Comparison of ENCODE assay signal across 14 mouse cellular contexts in genomic region chr5:74281480-74281879, GRCm38 (mm10).
DNase-seq lines count a peak whose midpoint lies in the region; ATAC-seq lines count a peak whose summit lies in the region.
"Had no signal": no experiment of that assay in that cellular context is flagged by ENCODE, and none has a peak within 500 bp of the region (broad histone marks: within the 10 kb centered on the region; RNA-seq: fewer than 3 reads in every experiment).

No protein-coding gene starts in this region.

- H3K9ac ChIP-seq in kidney, embryonic 14.5 days (ENCODE audit: low read depth, low read length) = no peak overlapping the region
- H3K9ac ChIP-seq: embryonic facial prominence, embryonic 13.5 days; midbrain, embryonic 15.5 days; neural tube, embryonic 13.5 days had no signal

- ATAC-seq in kidney, embryonic 14.5 days (ENCODE audit: low FRiP score, low TSS enrichment) = no peak
- ATAC-seq: hindbrain, embryonic 16.5 days; midbrain, embryonic 15.5 days had no signal

- H3K4me1 ChIP-seq in kidney, embryonic 14.5 days (ENCODE audit: control insufficient read depth, insufficient read depth, low read length) = peaks cover 9% of the 10 kb centered on the region
- H3K4me1 ChIP-seq: midbrain, embryonic 15.5 days had no signal

- WGBS in kidney, embryonic 14.5 days = 87% methylated on average over 8 of the region's 8 CpGs

- no peaks in the 10 kb centered on the region for H3K27me3 ChIP-seq in kidney, embryonic 14.5 days (ENCODE audit: control insufficient read depth, insufficient read depth, low read length)
- H3K27me3 ChIP-seq: midbrain, embryonic 15.5 days; neural tube, embryonic 13.5 days had no signal

- no peaks in the 10 kb centered on the region for H3K9me3 ChIP-seq in kidney, embryonic 14.5 days (ENCODE audit: control insufficient read depth, low read length)
- H3K9me3 ChIP-seq: embryonic facial prominence, embryonic 13.5 days; midbrain, embryonic 15.5 days; neural tube, embryonic 13.5 days had no signal

- H3K27ac ChIP-seq in kidney, embryonic 14.5 days (ENCODE audit: low read depth, low read length) = no peak overlapping the region
- H3K27ac ChIP-seq: embryonic facial prominence, embryonic 13.5 days; midbrain, embryonic 15.5 days; neural tube, embryonic 13.5 days had no signal

- H3K36me3 ChIP-seq in kidney, embryonic 14.5 days (ENCODE audit: control insufficient read depth, insufficient read depth, low read length) = no peaks in the 10 kb centered on the region
- H3K36me3 ChIP-seq: embryonic facial prominence, embryonic 13.5 days; midbrain, embryonic 15.5 days; neural tube, embryonic 13.5 days had no signal

- no peak overlapping the region for H3K4me2 ChIP-seq in kidney, embryonic 14.5 days (replicated peaks; ENCODE audit: low read depth, low read length)
- H3K4me2 ChIP-seq: embryonic facial prominence, embryonic 13.5 days; midbrain, embryonic 15.5 days; neural tube, embryonic 13.5 days had no signal

- H3K4me3 ChIP-seq in kidney, embryonic 14.5 days (ENCODE audit: low read length) = no peak overlapping the region
- H3K4me3 ChIP-seq: embryonic facial prominence, embryonic 13.5 days; midbrain, embryonic 15.5 days; neural tube, embryonic 13.5 days had no signal

- DNase-seq in cerebellum, postnatal 14 days = peak; percentile 44 to 47
- DNase-seq in cerebellum, adult 11 months = no peak
- DNase-seq in kidney, adult 11 months = peak; percentile 83
- DNase-seq in brain, adult 2 months (ENCODE audit: low read depth, low spot score) = peak; percentile 52
- peak; percentile 30 for DNase-seq in lung, postnatal 10 days
- DNase-seq in left cerebral cortex, adult 9 months (ENCODE audit: low spot score in 2 of 2) = no peak
- no peak for DNase-seq in layer of hippocampus, postnatal 25 days (ENCODE audit: extremely low spot score in 1 of 2, low spot score in 1 of 2)
- DNase-seq: right cerebral cortex, adult 18-20 months; thymus, adult 2 months had no signal

Comparison
In these comparisons a context has a peak if more than half of its experiments do, and no peak if none do; other contexts are left out.
1. DNase-seq: peak in cerebellum, postnatal 14 days (2 of 2), kidney, adult 11 months (single experiment), brain, adult 2 months (single experiment) and lung, postnatal 10 days (single experiment); none in cerebellum, adult 11 months (single experiment), left cerebral cortex, adult 9 months (0 of 2) and layer of hippocampus, postnatal 25 days (0 of 2).